Mouse (Mus musculus) midbrain, embryonic 11.5 days (tissue): Measurements from ENCODE around the gene Olr1. TPM values are rescaled to one million over a fixed set of nuclear protein-coding genes. Genes with fewer than 3 reads are reported as not detected.
"Not testable (repeated sequence)": the region's sequence is repeated elsewhere in the genome, so short reads cannot be mapped to it uniquely, and the experiment has no call there.

Experiments
- ATAC-seq: fragments of 200-750 bp; cut with Nextera tagmentation; 2 replicates; pipeline ENCODE4 v1.8.0; 2017; ENCODE audit warnings: moderate TSS enrichment, moderate library complexity; ENCODE audit not compliant: low FRiP score
- DNase-seq: peaks from one replicate; pipeline ENCODE4 v3.0.0; 2015; ENCODE audit warnings: low spot score; ENCODE audit errors: missing footprints
- H3K27ac ChIP-seq: fragments of 300-500 bp; sonication (generic); 2 replicates; pipeline ENCODE4 v1.5.1; 2014; ENCODE audit warnings: low read depth, low read length
- H3K27me3 ChIP-seq: fragments of 300-500 bp; sonication (generic); 2 replicates; pipeline ENCODE4 v1.6.1; 2014; ENCODE audit warnings: mild to moderate bottlenecking, low read length, moderate library complexity, mixed read lengths; ENCODE audit not compliant: control insufficient read depth, insufficient read depth
- H3K36me3 ChIP-seq: fragments of 300-500 bp; sonication (generic); 2 replicates; pipeline ENCODE4 v1.6.1; 2014; ENCODE audit warnings: mild to moderate bottlenecking, low read length, moderate library complexity, mixed read lengths; ENCODE audit not compliant: control insufficient read depth, insufficient read depth
- H3K4me1 ChIP-seq: fragments of 300-500 bp; sonication (generic); 2 replicates; pipeline ENCODE4 v1.6.1; 2014; ENCODE audit warnings: low read length; ENCODE audit not compliant: control insufficient read depth, insufficient read depth
- H3K4me2 ChIP-seq: fragments of 300-500 bp; sonication (generic); 2 replicates; pipeline ENCODE4 v1.6.1; 2014; ENCODE audit warnings: mild to moderate bottlenecking, moderate library complexity
- H3K4me3 ChIP-seq: fragments of 300-500 bp; sonication (generic); 2 replicates; pipeline ENCODE4 v1.5.1; 2014; ENCODE audit warnings: low read depth, low read length
- H3K9ac ChIP-seq: fragments of 300-500 bp; sonication (generic); 2 replicates; pipeline ENCODE4 v1.6.1; 2014; ENCODE audit warnings: low read length
- H3K9me3 ChIP-seq: fragments of 300-500 bp; sonication (generic); 2 replicates; pipeline ENCODE4 v1.6.1; 2016; ENCODE audit warnings: low read length; ENCODE audit not compliant: control insufficient read depth
- WGBS: fragments of 180-500 bp; shearing (Covaris S2); extraction: QIAGEN DNeasy Blood & Tissue Kit; methylation state at CpG from one replicate; pipeline ENCODE4 v1.1.7; 2014; 5-methylcytosine and 5-hydroxymethylcytosine counted together
- polyA plus RNA-seq: library from polyadenylated mRNA; unstranded; fragments of >200 nt; fragmentation: Nextera tagmentation; extraction: Ambion mirVana; gene quantifications from 2 replicates; pipeline ENCODE4 v1.2.1, GENCODE M21; 2014

Gene Olr1
- polyA plus RNA-seq, 1 experiment from 2014 or later: not detected

GRCm38 (mm10) chr6:129515068-129515467 lies 8.1 kb upstream of the Olr1 start:
- Histone ChIP-seq H3K9me3 (no peaks in the 10 kb centered on the region), H3K27ac (no peak overlapping the region), H3K4me1 (no peaks in the 10 kb centered on the region), H3K27me3 (no peaks in the 10 kb centered on the region), H3K36me3 (no peaks in the 10 kb centered on the region), H3K9ac (no peak overlapping the region), H3K4me3 (no peak overlapping the region), H3K4me2 (no peak overlapping the region)
- DNase-seq: no peak
- WGBS: 92% methylated on average over 3 of the region's 3 CpGs
- ATAC-seq: no peak

GRCm38 (mm10) chr6:129514376-129514775 lies 7.4 kb upstream of the Olr1 start:
- no peaks in the 10 kb centered on the region for H3K4me1 ChIP-seq
- DNase-seq (no peak), ATAC-seq (no peak)
- H3K36me3 ChIP-seq: no peaks in the 10 kb centered on the region
- H3K9me3 ChIP-seq: no peaks in the 10 kb centered on the region
- no peak overlapping the region for H3K9ac ChIP-seq
- H3K4me2 ChIP-seq: no peak overlapping the region
- no peaks in the 10 kb centered on the region for H3K27me3 ChIP-seq
- no peak overlapping the region for H3K27ac ChIP-seq
- H3K4me3 ChIP-seq: no peak overlapping the region
- WGBS: 74% methylated on average over 2 of the region's 2 CpGs

GRCm38 (mm10) chr6:129513409-129513808 lies 6.4 kb upstream of the Olr1 start:
- no peak for DNase-seq
- Histone ChIP-seq H3K27ac (no peak overlapping the region), H3K4me3 (no peak overlapping the region), H3K4me2 (no peak overlapping the region), H3K4me1 (no peaks in the 10 kb centered on the region), H3K36me3 (no peaks in the 10 kb centered on the region), H3K9me3 (no peaks in the 10 kb centered on the region), H3K27me3 (no peaks in the 10 kb centered on the region), H3K9ac (no peak overlapping the region)
- ATAC-seq: no peak
- WGBS: 76% methylated on average over 1 of the region's 1 CpGs

DNA sequence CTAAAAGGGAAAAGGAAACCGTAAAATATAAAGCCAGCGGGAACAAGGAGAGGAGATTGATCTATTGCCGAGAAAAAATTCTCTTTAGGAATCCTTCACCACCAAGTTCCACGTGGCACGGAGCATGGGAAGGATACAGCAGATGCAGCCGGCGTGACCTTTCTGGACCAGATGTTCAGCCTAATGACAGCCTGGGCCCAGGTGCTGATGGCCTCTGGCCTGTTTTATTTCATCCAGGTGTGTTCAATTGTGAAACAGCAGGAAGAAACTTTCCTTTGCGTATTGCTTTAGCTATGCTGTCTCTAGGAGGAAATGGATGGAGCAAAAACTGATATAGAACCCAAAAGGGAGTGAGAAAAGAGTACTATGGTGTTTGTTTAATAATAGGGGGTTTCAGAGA lies 5.9 kb upstream of the Olr1 start:
- no peaks in the 10 kb centered on the region for H3K27me3 ChIP-seq
- H3K4me3 ChIP-seq: no peak overlapping the region
- DNase-seq (no peak), ATAC-seq (no peak)
- no peak overlapping the region for H3K9ac ChIP-seq
- H3K27ac ChIP-seq: no peak overlapping the region
- H3K4me2 ChIP-seq: no peak overlapping the region
- H3K36me3 ChIP-seq: no peaks in the 10 kb centered on the region
- whole genome bisulfite sequencing: 81% methylated on average over 8 of the region's 8 CpGs
- no peaks in the 10 kb centered on the region for H3K9me3 ChIP-seq
- H3K4me1 ChIP-seq: no peaks in the 10 kb centered on the region

- ATAC-seq (no peak), DNase-seq (no peak)
- Histone ChIP-seq H3K9ac (no peak within 1 kb of the TSS), H3K4me1 (no peaks in the 10 kb centered on the region), H3K27me3 (no peaks in the 10 kb centered on the region), H3K36me3 (no peaks in the 10 kb centered on the region), H3K4me2 (no peak within 1 kb of the TSS), H3K4me3 (no peak within 1 kb of the TSS), H3K9me3 (no peaks in the 10 kb centered on the region), H3K27ac (no peak within 1 kb of the TSS)
- WGBS: 78% methylated on average over 3 of the region's 3 CpGs
These were observed 5.4 kb upstream of the Olr1 start, which contains the start of gene Tmem52b for GRCm38 (mm10) chr6:129512367-129512766. Tmem52b (plus strand) TSS chr6:129512555.

DNA sequence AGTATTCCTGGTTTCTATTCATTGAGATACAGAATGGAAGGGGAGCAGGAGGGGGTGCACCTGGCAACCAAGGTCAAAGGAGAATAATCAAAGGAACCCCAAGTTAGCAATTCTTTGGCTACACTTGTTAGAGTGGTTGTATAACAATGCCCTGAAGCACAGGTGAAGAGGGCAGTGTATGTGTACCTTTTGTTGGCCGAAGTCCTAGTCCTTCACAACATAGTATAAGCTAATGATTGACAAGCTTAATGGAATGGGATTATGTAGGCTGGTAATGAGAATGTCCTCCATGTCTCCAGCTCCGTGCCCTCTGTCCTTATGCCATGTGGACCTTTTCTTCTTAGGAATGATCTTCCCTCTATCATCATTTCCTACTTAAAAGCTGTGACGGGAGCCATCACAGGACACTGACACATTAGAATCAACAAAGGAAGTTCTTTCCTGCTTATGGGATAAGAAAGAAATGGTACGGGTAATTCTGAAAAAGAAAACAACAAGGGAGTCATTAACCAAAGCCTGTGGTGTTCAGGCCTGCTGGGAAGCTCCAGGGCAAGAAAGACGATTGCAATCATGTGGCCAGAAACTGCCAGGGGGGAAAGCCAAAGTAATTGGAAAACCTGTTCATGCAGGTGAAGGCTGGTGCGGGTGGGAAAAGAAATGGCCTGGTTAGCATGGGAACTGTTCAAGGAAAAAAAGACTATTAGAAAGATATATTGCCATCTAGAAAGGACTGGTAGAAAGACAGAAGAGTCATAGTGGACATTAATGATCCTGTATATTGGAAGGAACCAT lies 3.4 kb upstream of the Olr1 start:
- no peak overlapping the region for H3K27ac ChIP-seq
- no peak overlapping the region for H3K9ac ChIP-seq
- no peak for ATAC-seq

DNA sequence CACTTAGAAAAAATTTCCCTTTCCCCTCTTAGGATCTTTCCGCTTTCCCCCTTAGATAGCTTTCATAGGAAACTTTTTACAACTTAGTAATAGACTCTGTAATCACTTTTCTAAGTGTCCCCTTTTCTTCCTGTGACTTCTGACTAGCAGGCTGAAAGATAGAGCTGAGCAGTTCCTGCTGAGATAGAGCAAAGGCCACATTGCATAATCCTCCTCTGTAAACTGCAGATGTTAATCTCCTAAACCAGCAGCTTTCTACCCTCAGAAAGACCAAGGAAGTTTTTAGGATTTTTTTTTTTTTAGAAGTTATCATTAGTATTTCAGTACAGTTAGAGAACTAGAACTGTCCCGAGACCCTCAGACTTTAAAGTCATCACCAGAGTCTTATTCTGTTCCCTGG lies 3.5 kb downstream of the Olr1 start:
- H3K4me2 ChIP-seq: no peak overlapping the region
- no peak overlapping the region for H3K4me3 ChIP-seq
- WGBS: 84% methylated on average over 2 of the region's 2 CpGs
- DNase-seq (no peak), ATAC-seq (no peak)
- no peak overlapping the region for H3K9ac ChIP-seq
- H3K27ac ChIP-seq: no peak overlapping the region
- no peaks in the 10 kb centered on the region for H3K27me3 ChIP-seq
- no peaks in the 10 kb centered on the region for H3K36me3 ChIP-seq
- H3K9me3 ChIP-seq: no peaks in the 10 kb centered on the region; the same call in 1 of the 2 replicates
- no peaks in the 10 kb centered on the region for H3K4me1 ChIP-seq

More for the DNA sequence above, 3.4 kb upstream of the Olr1 start:
- 79% methylated on average over 6 of the region's 6 CpGs for WGBS
- no peaks in the 10 kb centered on the region for H3K4me1 ChIP-seq
- H3K4me3 ChIP-seq: no peak overlapping the region
- no peaks in the 10 kb centered on the region for H3K36me3 ChIP-seq
- H3K9me3 ChIP-seq: no peaks in the 10 kb centered on the region
- no peak overlapping the region for H3K4me2 ChIP-seq
- DNase-seq: no peak
- no peaks in the 10 kb centered on the region for H3K27me3 ChIP-seq

- not testable (repeated sequence) for H3K9ac ChIP-seq, H3K9me3 ChIP-seq, H3K27me3 ChIP-seq, DNase-seq, H3K27ac ChIP-seq, ATAC-seq, H3K36me3 ChIP-seq, H3K4me1 ChIP-seq, H3K4me2 ChIP-seq, H3K4me3 ChIP-seq
- 86% methylated on average over 1 of the region's 1 CpGs for WGBS
These were observed 7.4 kb downstream of the Olr1 start for GRCm38 (mm10) chr6:129499516-129499915.

- no peaks in the 10 kb centered on the region for H3K27me3 ChIP-seq
- no peak overlapping the region for H3K4me3 ChIP-seq
- H3K9me3 ChIP-seq: no peaks in the 10 kb centered on the region
- no peak for ATAC-seq
- H3K4me1 ChIP-seq: no peaks in the 10 kb centered on the region
- no peaks in the 10 kb centered on the region for H3K36me3 ChIP-seq
- H3K27ac ChIP-seq: no peak overlapping the region
- DNase-seq: no peak
- H3K9ac ChIP-seq: no peak overlapping the region
- WGBS: 88% methylated on average over 3 of the region's 3 CpGs
- no peak overlapping the region for H3K4me2 ChIP-seq
These were observed 9.4 kb downstream of the Olr1 start for GRCm38 (mm10) chr6:129497345-129498218.
